Mouse (Mus musculus): ENCODE results near the gene Akap13. TPM values are rescaled to one million over a fixed set of nuclear protein-coding genes. Genes with fewer than 3 reads are reported as not detected.

Gene Akap13
- polyA plus RNA-seq, 1 experiment: 41.7 TPM

- H3K4me1 ChIP-seq (ENCODE audit: control insufficient read depth, insufficient read depth, low read length): peaks cover 33% of the 10 kb centered on the region
- H3K4me3 ChIP-seq (replicated peaks; ENCODE audit: extremely low read depth, low read depth, low read length): no peak overlapping the region
- peak; percentile 2 for DNase-seq
- TF ChIP-seq POLR2A (IDR thresholded peaks at IDR 0.05; ENCODE audit: borderline replicate concordance, extremely low read depth, low read depth, low read length) (no peak), CTCF (IDR thresholded peaks at IDR 0.05; ENCODE audit: insufficient read depth, low read length) (no peak)
- 24% methylated on average over 1 of the region's 1 CpGs for WGBS
Observed at GRCm38 (mm10) chr7:75656896-75657295, 201.6 kb downstream of the Akap13 start.

- H3K4me1 ChIP-seq (ENCODE audit: control insufficient read depth, insufficient read depth, low read length): peaks cover 5% of the 10 kb centered on the region
- DNase-seq: no peak
- H3K4me3 ChIP-seq (replicated peaks; ENCODE audit: extremely low read depth, low read depth, low read length): no peak overlapping the region
- WGBS: 62% methylated on average over 3 of the region's 3 CpGs
- TF ChIP-seq POLR2A (IDR thresholded peaks at IDR 0.05; ENCODE audit: borderline replicate concordance, extremely low read depth, low read depth, low read length) (no peak), CTCF (IDR thresholded peaks at IDR 0.05; ENCODE audit: insufficient read depth, low read length) (no peak)
Observed at GRCm38 (mm10) chr7:75664455-75664854, 209.1 kb downstream of the Akap13 start.

GRCm38 (mm10) chr7:75666982-75667381 lies 211.6 kb downstream of the Akap13 start:
- Histone ChIP-seq H3K4me1 (ENCODE audit: control insufficient read depth, insufficient read depth, low read length) (peaks cover 5% of the 10 kb centered on the region), H3K4me3 (replicated peaks; ENCODE audit: extremely low read depth, low read depth, low read length) (no peak overlapping the region)
- 73% methylated on average over 3 of the region's 3 CpGs for WGBS
- no peak for DNase-seq
- TF ChIP-seq POLR2A (IDR thresholded peaks at IDR 0.05; ENCODE audit: borderline replicate concordance, extremely low read depth, low read depth, low read length): no peak
- no peak for TF ChIP-seq CTCF (IDR thresholded peaks at IDR 0.05; ENCODE audit: insufficient read depth, low read length)

- H3K4me3 ChIP-seq (replicated peaks; ENCODE audit: extremely low read depth, low read depth, low read length): no peak overlapping the region
- DNase-seq: no peak
- WGBS: 88% methylated on average over 6 of the region's 6 CpGs
- TF ChIP-seq POLR2A (IDR thresholded peaks at IDR 0.05; ENCODE audit: borderline replicate concordance, extremely low read depth, low read depth, low read length) (no peak), CTCF (IDR thresholded peaks at IDR 0.05; ENCODE audit: insufficient read depth, low read length) (no peak)
- H3K4me1 ChIP-seq (ENCODE audit: control insufficient read depth, insufficient read depth, low read length): peaks cover 5% of the 10 kb centered on the region
Observed at GRCm38 (mm10) chr7:75667531-75667930, 212.2 kb downstream of the Akap13 start.

GRCm38 (mm10) chr7:75668396-75668795 lies 213.1 kb downstream of the Akap13 start:
- H3K4me1 ChIP-seq (ENCODE audit: control insufficient read depth, insufficient read depth, low read length): peaks cover 5% of the 10 kb centered on the region
- H3K4me3 ChIP-seq (replicated peaks; ENCODE audit: extremely low read depth, low read depth, low read length): no peak overlapping the region
- 57% methylated on average over 1 of the region's 1 CpGs for WGBS
- DNase-seq: no peak
- no peak for TF ChIP-seq POLR2A (IDR thresholded peaks at IDR 0.05; ENCODE audit: borderline replicate concordance, extremely low read depth, low read depth, low read length)
- TF ChIP-seq CTCF (IDR thresholded peaks at IDR 0.05; ENCODE audit: insufficient read depth, low read length): no peak

GRCm38 (mm10) chr7:75669416-75669815 lies 214.1 kb downstream of the Akap13 start:
- Histone ChIP-seq H3K4me3 (replicated peaks; ENCODE audit: extremely low read depth, low read depth, low read length) (no peak overlapping the region), H3K4me1 (ENCODE audit: control insufficient read depth, insufficient read depth, low read length) (peaks cover 5% of the 10 kb centered on the region)
- 21% methylated on average over 6 of the region's 6 CpGs for WGBS
- TF ChIP-seq POLR2A (IDR thresholded peaks at IDR 0.05; ENCODE audit: borderline replicate concordance, extremely low read depth, low read depth, low read length) (no peak), CTCF (IDR thresholded peaks at IDR 0.05; ENCODE audit: insufficient read depth, low read length) (no peak)
- no peak for DNase-seq

- no peak for DNase-seq
- 79% methylated on average over 9 of the region's 9 CpGs for WGBS
- TF ChIP-seq CTCF (IDR thresholded peaks at IDR 0.05; ENCODE audit: insufficient read depth, low read length) (no peak), POLR2A (IDR thresholded peaks at IDR 0.05; ENCODE audit: borderline replicate concordance, extremely low read depth, low read depth, low read length) (no peak)
- no peak overlapping the region for H3K4me3 ChIP-seq (replicated peaks; ENCODE audit: extremely low read depth, low read depth, low read length)
- no peaks in the 10 kb centered on the region; the same call in 1 of the 2 replicates for H3K4me1 ChIP-seq (ENCODE audit: control insufficient read depth, insufficient read depth, low read length)
Observed at GRCm38 (mm10) chr7:75679631-75680030, 224.3 kb downstream of the Akap13 start.

- 77% methylated on average over 1 of the region's 1 CpGs for WGBS
- DNase-seq: no peak
- Histone ChIP-seq H3K4me1 (ENCODE audit: control insufficient read depth, insufficient read depth, low read length) (peaks cover 3% of the 10 kb centered on the region; the same call in 1 of the 2 replicates), H3K4me3 (replicated peaks; ENCODE audit: extremely low read depth, low read depth, low read length) (no peak overlapping the region)
- no peak for TF ChIP-seq POLR2A (IDR thresholded peaks at IDR 0.05; ENCODE audit: borderline replicate concordance, extremely low read depth, low read depth, low read length)
- no peak for TF ChIP-seq CTCF (IDR thresholded peaks at IDR 0.05; ENCODE audit: insufficient read depth, low read length)
Observed at GRCm38 (mm10) chr7:75682901-75683300, 227.6 kb downstream of the Akap13 start.

- Histone ChIP-seq H3K4me1 (ENCODE audit: control insufficient read depth, insufficient read depth, low read length) (peaks cover 3% of the 10 kb centered on the region; the same call in 1 of the 2 replicates), H3K4me3 (replicated peaks; ENCODE audit: extremely low read depth, low read depth, low read length) (no peak overlapping the region)
- TF ChIP-seq CTCF (IDR thresholded peaks at IDR 0.05; ENCODE audit: insufficient read depth, low read length) (no peak), POLR2A (IDR thresholded peaks at IDR 0.05; ENCODE audit: borderline replicate concordance, extremely low read depth, low read depth, low read length) (no peak)
- WGBS: 92% methylated on average over 6 of the region's 6 CpGs
- DNase-seq: no peak
Observed at GRCm38 (mm10) chr7:75683410-75683809, 228.1 kb downstream of the Akap13 start.

- 50% methylated on average over 3 of the region's 3 CpGs for WGBS
- peaks cover 3% of the 10 kb centered on the region; the same call in 1 of the 2 replicates for H3K4me1 ChIP-seq (ENCODE audit: control insufficient read depth, insufficient read depth, low read length)
Observed at GRCm38 (mm10) chr7:75684976-75685375, 229.6 kb downstream of the Akap13 start.

More at GRCm38 (mm10) chr7:75684976-75685375, 229.6 kb downstream of the Akap13 start:
- H3K4me3 ChIP-seq (replicated peaks; ENCODE audit: extremely low read depth, low read depth, low read length): no peak overlapping the region
- no peak for DNase-seq
- TF ChIP-seq CTCF (IDR thresholded peaks at IDR 0.05; ENCODE audit: insufficient read depth, low read length): no peak
- TF ChIP-seq POLR2A (IDR thresholded peaks at IDR 0.05; ENCODE audit: borderline replicate concordance, extremely low read depth, low read depth, low read length): no peak
